13 mouse cellular contexts compared by ENCODE assay signal in genomic region chr5:27066837-27067236, GRCm38 (mm10).
"Had no signal": no experiment of that assay in that cellular context is flagged by ENCODE, and none has a peak within 500 bp of the region (broad histone marks: within the 10 kb centered on the region; RNA-seq: fewer than 3 reads in every experiment).

No protein-coding gene starts in this region.

- ATAC-seq: lung, postnatal 0 days; midbrain, embryonic 13.5 days had no signal

- H3K9me3 ChIP-seq: limb, embryonic 13.5 days; liver, embryonic 15.5 days; midbrain, embryonic 13.5 days had no signal

- H3K4me2 ChIP-seq: limb, embryonic 13.5 days; liver, embryonic 11.5 days; liver, embryonic 15.5 days; midbrain, embryonic 13.5 days had no signal

- H3K27ac ChIP-seq: limb, embryonic 13.5 days; liver, embryonic 15.5 days; midbrain, embryonic 13.5 days had no signal

- H3K4me3 ChIP-seq: limb, embryonic 13.5 days; liver, embryonic 15.5 days; midbrain, embryonic 13.5 days had no signal

- DNase-seq: kidney, postnatal 25 days; layer of hippocampus, adult 9-11 months; left cerebral cortex, postnatal 4 days; lung, adult 2 months; lung, postnatal 36 days; right cerebral cortex, adult 18-20 months; right cerebral cortex, postnatal 25 days; thymus, postnatal 36 days had no signal

- H3K27me3 ChIP-seq: limb, embryonic 13.5 days; liver, embryonic 15.5 days; midbrain, embryonic 13.5 days had no signal

- H3K36me3 ChIP-seq: limb, embryonic 13.5 days; liver, embryonic 15.5 days; midbrain, embryonic 13.5 days had no signal

- H3K9ac ChIP-seq: limb, embryonic 13.5 days; liver, embryonic 15.5 days; midbrain, embryonic 13.5 days had no signal

- H3K4me1 ChIP-seq: limb, embryonic 13.5 days; liver, embryonic 15.5 days; midbrain, embryonic 13.5 days had no signal
